Mouse (Mus musculus): ENCODE measurements around the gene Daam2.

- no peak for TF ChIP-seq CTCF (IDR thresholded peaks at IDR 0.05; ENCODE audit: control insufficient read depth, insufficient read depth, insufficient read length)
- TF ChIP-seq MYOG (IDR thresholded peaks at IDR 0.05; ENCODE audit: control insufficient read depth, extremely low read depth, insufficient read length), result no peak
- TF ChIP-seq USF1 (IDR thresholded peaks at IDR 0.05; ENCODE audit: low read depth), result peak; percentile 67
- TF ChIP-seq CEBPB (IDR thresholded peaks at IDR 0.05; ENCODE audit: low read depth), result no peak
- TF ChIP-seq FOSL1 (IDR thresholded peaks at IDR 0.05; ENCODE audit: insufficient read depth, low read length, poor library complexity, severe bottlenecking), result no peak
- no peak for TF ChIP-seq MYOD1 (IDR thresholded peaks at IDR 0.05; ENCODE audit: control insufficient read depth, insufficient read length, low read depth)
- TF ChIP-seq MAX (IDR thresholded peaks at IDR 0.05), result no peak
Measured at GRCm38 (mm10) chr17:49416228-49416627, 147.9 kb downstream of the Daam2 start.

Measured in C2C12 (cell line).